Mouse (Mus musculus): Measurements from ENCODE around the gene Wfdc17.

DNA sequence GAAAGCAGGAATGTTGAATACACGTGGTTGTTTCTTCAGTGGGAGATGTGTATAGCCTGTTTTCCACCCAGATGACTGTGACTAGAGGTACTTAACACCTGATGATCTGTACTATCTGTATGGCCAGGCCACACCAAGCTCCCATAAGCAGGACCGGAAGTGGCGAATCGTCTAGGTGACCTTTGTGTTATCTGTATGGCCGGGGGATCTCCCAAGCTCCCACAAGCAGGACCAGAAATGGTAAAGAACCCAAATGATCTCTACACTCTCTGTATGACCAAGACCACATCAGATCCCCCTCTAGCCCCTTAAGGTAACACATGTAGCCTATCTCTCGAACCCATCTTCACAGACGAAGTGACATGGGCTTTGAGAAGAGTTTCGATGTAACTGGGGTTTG lies 49.2 kb upstream of the Wfdc17 start:
- no peak for TF ChIP-seq CTCF (IDR thresholded peaks at IDR 0.05; ENCODE audit: low read depth, low read length)
- no peak for TF ChIP-seq POLR2A (IDR thresholded peaks at IDR 0.05; ENCODE audit: borderline replicate concordance, low read depth, low read length)
